Mouse (Mus musculus): ENCODE data around the gene Camk2d.

Camk2d gene

GRCm38 (mm10) chr3:126810372-126811090 lies 214.4 kb downstream of the Camk2d start:
- no peak for DNase-seq (ENCODE audit: low spot score in 2 of 2)

GRCm38 (mm10) chr3:126811646-126812045 lies 215.5 kb downstream of the Camk2d start:
- no peak for DNase-seq (ENCODE audit: low spot score in 2 of 2)

GRCm38 (mm10) chr3:126822374-126822773 lies 226.3 kb downstream of the Camk2d start:
- no peak for DNase-seq (ENCODE audit: low spot score in 2 of 2)

GRCm38 (mm10) chr3:126824930-126825329 lies 228.8 kb downstream of the Camk2d start:
- no peak for DNase-seq (ENCODE audit: low spot score in 2 of 2)

GRCm38 (mm10) chr3:126826172-126826571 lies 230.1 kb downstream of the Camk2d start:
- no peak for DNase-seq (ENCODE audit: low spot score in 2 of 2)

- no peak for DNase-seq (ENCODE audit: low spot score in 2 of 2)
Observed at GRCm38 (mm10) chr3:126827900-126828299, 231.8 kb downstream of the Camk2d start.

GRCm38 (mm10) chr3:126829817-126830216 lies 233.7 kb downstream of the Camk2d start:
- no peak for DNase-seq (ENCODE audit: low spot score in 2 of 2)

- no peak for DNase-seq (ENCODE audit: low spot score in 2 of 2)
Observed at GRCm38 (mm10) chr3:126831418-126832138, 235.5 kb downstream of the Camk2d start.

GRCm38 (mm10) chr3:126834641-126835167 lies 238.6 kb downstream of the Camk2d start:
- no peak for DNase-seq (ENCODE audit: low spot score in 2 of 2)

- DNase-seq (ENCODE audit: low spot score in 2 of 2) = no peak
Observed at GRCm38 (mm10) chr3:126842780-126843179, 246.7 kb downstream of the Camk2d start.

GRCm38 (mm10) chr3:126844809-126845208 lies 248.7 kb downstream of the Camk2d start:
- DNase-seq (ENCODE audit: low spot score in 2 of 2) = no peak

- no peak for DNase-seq (ENCODE audit: low spot score in 2 of 2)
Observed at GRCm38 (mm10) chr3:126848081-126848480, 252.0 kb downstream of the Camk2d start.

- DNase-seq (ENCODE audit: low spot score in 2 of 2) = no peak
Observed at GRCm38 (mm10) chr3:126860442-126860841, 264.3 kb downstream of the Camk2d start.

GRCm38 (mm10) chr3:126869561-126869960 lies 273.5 kb downstream of the Camk2d start:
- no peak for DNase-seq (ENCODE audit: low spot score in 2 of 2)

GRCm38 (mm10) chr3:126870688-126871087 lies 274.6 kb downstream of the Camk2d start:
- DNase-seq (ENCODE audit: low spot score in 2 of 2) = no peak

GRCm38 (mm10) chr3:126878233-126878632 lies 282.1 kb downstream of the Camk2d start:
- no peak for DNase-seq (ENCODE audit: low spot score in 2 of 2)

GRCm38 (mm10) chr3:126886090-126886489 lies 290.0 kb downstream of the Camk2d start:
- DNase-seq (ENCODE audit: low spot score in 2 of 2) = no peak

GRCm38 (mm10) chr3:126886644-126887043 lies 290.5 kb downstream of the Camk2d start:
- no peak for DNase-seq (ENCODE audit: low spot score in 2 of 2)
